Mouse (Mus musculus) midbrain, embryonic 13.5 days (tissue): ENCODE results near the gene Sp6. TPM values are rescaled to one million over a fixed set of nuclear protein-coding genes. Genes with fewer than 3 reads are reported as not detected.

ENCODE experiments used
- ATAC-seq: fragments of 200-750 bp; cut with Nextera tagmentation; 2 replicates; pipeline ENCODE4 v1.8.0; 2017; ENCODE audit warnings: mild to moderate bottlenecking, moderate TSS enrichment, moderate library complexity
- H3K27ac ChIP-seq: fragments of 300-500 bp; sonication (generic); 2 replicates; pipeline ENCODE4 v1.5.1; 2015; ENCODE audit warnings: inconsistent platforms, mild to moderate bottlenecking, moderate library complexity
- H3K27me3 ChIP-seq: fragments of 300-500 bp; sonication (generic); 2 replicates; pipeline ENCODE4 v1.6.1; 2015; ENCODE audit warnings: mild to moderate bottlenecking, inconsistent platforms
- H3K36me3 ChIP-seq: fragments of 300-500 bp; sonication (generic); 2 replicates; pipeline ENCODE4 v1.6.1; 2015; ENCODE audit warnings: mild to moderate bottlenecking, inconsistent platforms
- H3K4me1 ChIP-seq: fragments of 300-500 bp; sonication (generic); replicated peaks from 2 replicates; pipeline ENCODE4 v1.6.1; 2015; ENCODE audit warnings: inconsistent platforms
- H3K4me2 ChIP-seq: fragments of 300-500 bp; sonication (generic); replicated peaks from 2 replicates; pipeline ENCODE4 v1.6.1; 2015; ENCODE audit warnings: moderate library complexity, mild to moderate bottlenecking, inconsistent platforms
- H3K4me3 ChIP-seq: fragments of 300-500 bp; sonication (generic); replicated peaks from 2 replicates; pipeline ENCODE4 v1.5.1; 2015; ENCODE audit warnings: mild to moderate bottlenecking, inconsistent platforms
- H3K9ac ChIP-seq: fragments of 300-500 bp; sonication (generic); replicated peaks from 2 replicates; pipeline ENCODE4 v1.6.1; 2015; ENCODE audit warnings: mild to moderate bottlenecking, inconsistent platforms
- H3K9me3 ChIP-seq: fragments of 300-500 bp; sonication (generic); 2 replicates; pipeline ENCODE4 v1.6.1; 2016; ENCODE audit warnings: mild to moderate bottlenecking, inconsistent platforms
- WGBS: fragments of 180-500 bp; shearing (Covaris S2); methylation state at CpG from one replicate; pipeline ENCODE4 v1.1.7; 2015; 5-methylcytosine and 5-hydroxymethylcytosine counted together
- polyA plus RNA-seq: library from polyadenylated mRNA; unstranded; fragments of >200 nt; fragmentation: Nextera tagmentation; extraction: Ambion mirVana; gene quantifications from 2 replicates; pipeline ENCODE4 v1.2.1, GENCODE M21; 2015

The Sp6 gene
- polyA plus RNA-seq, 1 experiment from 2014 or later = 0.07 TPM

DNA sequence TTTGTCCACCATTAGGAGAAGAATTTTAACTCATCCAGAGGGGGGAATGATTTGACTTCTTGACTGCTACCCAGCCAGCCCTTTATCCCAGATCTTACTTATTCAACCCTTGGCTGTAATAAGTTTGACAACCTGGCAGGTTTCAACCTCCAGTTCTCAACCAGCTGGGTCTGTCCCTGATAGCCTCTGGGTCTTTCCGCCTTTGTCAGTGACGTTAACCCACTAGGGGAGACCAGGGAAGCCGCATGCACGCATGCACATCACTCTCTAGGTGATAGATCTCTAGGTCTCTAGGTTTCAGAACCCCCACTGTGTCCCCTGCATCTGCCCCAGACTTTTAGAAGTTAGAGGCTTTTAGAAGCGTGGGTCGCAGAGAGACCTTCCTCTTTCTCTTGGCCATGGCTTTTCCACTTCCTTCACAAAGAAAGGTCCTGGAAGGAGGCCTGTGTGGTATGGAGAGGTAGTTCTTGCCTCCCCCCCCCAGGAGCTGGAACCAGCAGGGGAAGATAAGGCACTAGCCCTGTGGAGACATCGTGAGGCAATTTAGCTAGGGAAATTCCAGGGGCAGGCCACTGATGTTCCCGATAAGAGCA lies 3.9 kb upstream of the Sp6 start:
- WGBS = 69% methylated on average over 8 of the region's 8 CpGs
- Histone ChIP-seq H3K27ac (no peak overlapping the region), H3K4me2 (no peak overlapping the region), H3K4me1 (no peaks in the 10 kb centered on the region), H3K36me3 (no peaks in the 10 kb centered on the region), H3K9ac (no peak overlapping the region), H3K9me3 (no peaks in the 10 kb centered on the region), H3K4me3 (no peak overlapping the region), H3K27me3 (peaks cover 38% of the 10 kb centered on the region)
- no peak for ATAC-seq

DNA sequence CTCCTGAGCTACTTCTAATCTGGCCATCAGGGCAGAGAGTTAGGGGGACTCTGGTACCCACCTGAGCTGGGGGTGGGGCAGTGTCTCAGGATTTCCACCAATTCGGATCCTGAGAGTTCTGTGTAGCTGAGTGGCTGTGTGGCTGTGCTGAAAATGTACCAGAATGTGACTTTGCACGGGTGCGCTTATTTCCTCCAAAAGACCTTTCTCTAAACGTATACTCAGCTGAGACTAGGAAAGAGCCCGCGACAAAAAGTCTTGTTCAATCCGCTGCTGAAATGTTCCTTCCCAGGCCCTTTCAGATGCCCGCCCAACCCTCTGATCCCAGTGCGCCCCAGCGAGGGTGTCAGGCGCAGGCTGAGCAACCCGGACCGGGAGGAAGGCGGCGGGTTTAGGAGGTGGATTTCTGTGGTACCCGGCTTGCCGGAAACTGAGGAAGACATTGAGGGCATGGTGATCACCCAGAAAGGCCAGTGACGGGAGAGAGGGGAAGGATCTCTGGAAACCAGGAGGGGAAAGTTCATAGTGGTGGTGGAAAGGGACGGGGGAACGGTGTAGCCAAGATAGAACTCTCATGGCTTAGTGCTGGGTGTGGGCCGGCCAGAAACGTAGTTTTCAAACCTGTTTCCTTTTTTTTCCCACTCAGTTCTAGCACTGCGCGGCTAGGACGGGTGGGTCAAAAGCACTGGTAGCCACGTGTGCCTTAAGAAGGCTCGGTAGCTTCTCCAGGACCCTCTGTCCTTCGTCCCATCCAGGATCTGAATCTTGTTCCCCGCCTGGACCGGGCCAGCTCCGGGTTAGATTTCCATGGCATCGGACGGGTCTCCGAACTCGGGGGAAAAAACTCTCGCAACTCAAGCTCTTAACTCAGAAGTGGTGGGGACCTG lies 4.7 kb downstream of the Sp6 start:
- H3K27ac ChIP-seq = no peak overlapping the region
- H3K4me3 ChIP-seq = peak overlapping the region; percentile 30
- H3K4me1 ChIP-seq = peaks cover 27% of the 10 kb centered on the region
- under 1% methylated on average over 36 of the region's 36 CpGs for WGBS
- no peaks in the 10 kb centered on the region for H3K9me3 ChIP-seq
- ATAC-seq = no peak
- peak overlapping the region; percentile 47 for H3K4me2 ChIP-seq
- H3K36me3 ChIP-seq = no peaks in the 10 kb centered on the region
- H3K9ac ChIP-seq = no peak overlapping the region
- H3K27me3 ChIP-seq = peaks cover 95% of the 10 kb centered on the region

DNA sequence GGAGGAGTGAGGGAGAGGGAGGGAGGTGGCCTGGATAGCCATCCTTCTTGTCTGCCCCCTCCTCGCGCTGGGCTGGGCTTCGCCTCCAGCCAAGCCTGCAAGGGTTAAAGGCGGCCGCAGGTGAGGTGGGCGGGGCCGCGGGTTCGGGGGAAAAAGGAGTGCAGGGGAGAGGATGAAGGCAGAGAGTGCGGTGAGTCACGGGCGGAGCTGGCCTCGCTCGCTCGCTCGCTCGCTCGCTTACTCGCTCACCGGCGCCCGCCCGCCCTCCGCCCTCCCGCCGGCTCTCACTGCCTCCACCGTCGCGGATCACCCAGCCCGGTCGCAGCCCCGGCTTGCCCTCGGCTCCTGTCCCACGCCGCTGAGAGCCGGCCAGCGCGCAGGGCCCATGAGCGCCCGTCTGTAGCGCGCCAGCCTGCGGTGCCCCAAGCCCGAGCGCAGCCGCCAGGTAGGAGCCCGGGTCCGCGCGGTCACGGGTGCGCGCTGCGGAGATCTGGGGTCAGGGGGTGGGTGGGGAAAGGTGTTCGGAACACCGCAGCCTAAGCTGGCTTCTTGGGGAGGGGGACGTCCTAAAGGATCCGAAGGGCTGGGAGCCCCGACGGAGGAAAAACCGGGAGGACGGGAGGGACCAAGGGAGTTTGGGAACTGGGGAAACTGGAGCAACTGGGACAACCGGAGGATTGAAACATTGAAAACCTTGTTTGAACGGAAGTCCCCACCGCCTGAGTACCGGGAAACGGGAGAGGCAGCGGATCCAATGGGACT lies 5.6 kb downstream of the Sp6 start:
- Histone ChIP-seq H3K4me2 (peak overlapping the region; percentile 47), H3K9ac (no peak overlapping the region), H3K27me3 (peaks cover 95% of the 10 kb centered on the region), H3K27ac (no peak overlapping the region), H3K4me3 (peak overlapping the region; percentile 30), H3K9me3 (no peaks in the 10 kb centered on the region), H3K36me3 (no peaks in the 10 kb centered on the region), H3K4me1 (peaks cover 27% of the 10 kb centered on the region)
- under 1% methylated on average over 56 of the region's 68 CpGs for WGBS
- no peak for ATAC-seq

DNA sequence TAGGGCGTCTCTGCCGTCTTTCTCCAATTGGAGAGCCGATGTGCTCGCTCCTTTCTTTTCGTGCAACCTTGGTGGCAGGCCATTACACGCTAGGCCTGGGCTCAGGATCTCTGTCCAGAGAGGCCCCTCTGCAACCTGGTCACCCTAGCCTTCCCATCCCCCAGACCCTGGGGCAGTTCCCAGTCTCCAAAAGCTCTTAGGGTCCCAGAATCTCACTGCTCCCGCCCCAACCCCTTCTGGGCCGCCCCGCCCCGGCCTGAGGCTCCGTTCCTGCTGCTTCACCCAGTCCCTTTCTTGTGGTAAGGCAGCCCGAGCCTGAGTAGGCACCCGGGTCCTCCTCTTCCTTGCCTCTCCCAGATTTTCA lies 6.1 kb downstream of the Sp6 start:
- Histone ChIP-seq H3K4me3 (0 out of 2 replicates have a peak overlapping the region, but pooled peaks have one; percentile 30), H3K27me3 (peaks cover 95% of the 10 kb centered on the region), H3K9ac (no peak overlapping the region), H3K9me3 (no peaks in the 10 kb centered on the region), H3K4me1 (peaks cover 27% of the 10 kb centered on the region), H3K4me2 (no peak overlapping the region), H3K27ac (no peak overlapping the region), H3K36me3 (no peaks in the 10 kb centered on the region)
- WGBS = 2% methylated on average over 13 of the region's 13 CpGs
- no peak for ATAC-seq

DNA sequence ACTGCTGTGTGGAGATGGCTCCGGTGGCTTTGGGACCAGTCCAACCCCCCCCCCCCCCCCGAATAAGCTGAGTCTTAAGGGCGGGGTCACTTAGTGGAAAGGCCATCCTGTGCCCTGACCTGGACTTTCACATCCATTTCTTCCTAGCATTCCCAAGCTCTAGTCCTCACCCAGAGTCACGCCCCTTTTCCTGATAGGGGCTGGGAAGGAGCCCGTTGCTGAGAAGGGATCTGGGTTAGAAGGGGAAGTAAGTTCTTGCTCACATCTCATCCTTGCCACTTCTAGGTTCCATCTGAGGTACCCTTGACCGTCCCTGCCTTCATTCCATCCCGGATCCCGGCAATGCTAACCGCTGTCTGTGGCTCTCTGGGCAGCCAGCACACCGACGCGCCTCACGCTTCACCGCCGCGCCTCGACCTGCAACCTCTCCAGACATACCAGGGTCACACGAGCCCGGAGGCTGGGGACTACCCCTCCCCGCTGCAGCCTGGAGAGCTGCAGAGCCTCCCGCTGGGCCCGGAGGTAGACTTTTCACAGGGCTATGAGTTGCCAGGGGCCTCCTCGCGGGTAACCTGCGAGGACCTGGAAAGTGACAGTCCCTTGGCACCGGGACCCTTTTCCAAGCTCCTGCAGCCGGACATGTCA lies 8.0 kb downstream of the Sp6 start:
- peak; percentile 2; the same call in 1 of the 2 replicates for ATAC-seq
- peaks cover 91% of the 10 kb centered on the region for H3K27me3 ChIP-seq

DNA sequence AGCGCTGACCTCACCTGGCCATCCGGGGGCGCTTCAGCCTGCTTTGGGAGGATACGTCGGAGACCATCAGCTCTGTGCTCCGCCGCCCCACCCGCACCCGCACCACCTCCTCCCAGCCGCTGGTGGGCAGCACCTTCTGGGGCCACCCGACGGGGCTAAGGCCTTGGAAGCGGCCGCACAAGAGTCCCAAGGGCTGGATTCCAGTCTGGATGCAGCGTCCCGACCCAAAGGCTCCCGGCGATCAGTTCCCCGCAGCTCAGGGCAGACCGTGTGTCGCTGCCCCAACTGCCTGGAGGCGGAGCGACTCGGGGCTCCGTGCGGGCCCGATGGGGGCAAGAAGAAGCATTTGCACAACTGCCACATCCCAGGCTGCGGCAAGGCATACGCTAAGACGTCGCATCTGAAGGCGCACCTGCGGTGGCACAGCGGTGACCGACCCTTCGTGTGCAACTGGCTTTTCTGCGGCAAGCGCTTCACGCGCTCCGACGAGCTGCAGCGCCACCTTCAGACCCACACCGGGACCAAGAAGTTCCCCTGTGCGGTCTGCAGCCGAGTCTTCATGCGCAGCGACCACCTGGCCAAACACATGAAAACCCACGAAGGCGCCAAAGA lies 8.8 kb downstream of the Sp6 start:
- Histone ChIP-seq H3K9me3 (no peaks in the 10 kb centered on the region), H3K4me1 (peaks cover 39% of the 10 kb centered on the region), H3K4me2 (peak overlapping the region; percentile 70), H3K9ac (peak overlapping the region; percentile 61), H3K27ac (no peak overlapping the region), H3K4me3 (peak overlapping the region; percentile 47), H3K27me3 (peaks cover 83% of the 10 kb centered on the region), H3K36me3 (no peaks in the 10 kb centered on the region)
- peak; percentile 59 for ATAC-seq
- 0% methylated on average over 50 of the region's 50 CpGs for WGBS

More for the DNA sequence above, 8.0 kb downstream of the Sp6 start:
- Histone ChIP-seq H3K9ac (no peak overlapping the region; the same call in 1 of the 2 replicates), H3K27ac (no peak overlapping the region), H3K36me3 (no peaks in the 10 kb centered on the region), H3K4me2 (peak overlapping the region; percentile 70), H3K4me1 (peaks cover 39% of the 10 kb centered on the region), H3K4me3 (peak overlapping the region; percentile 47), H3K9me3 (no peaks in the 10 kb centered on the region)
- WGBS = under 1% methylated on average over 27 of the region's 27 CpGs

DNA sequence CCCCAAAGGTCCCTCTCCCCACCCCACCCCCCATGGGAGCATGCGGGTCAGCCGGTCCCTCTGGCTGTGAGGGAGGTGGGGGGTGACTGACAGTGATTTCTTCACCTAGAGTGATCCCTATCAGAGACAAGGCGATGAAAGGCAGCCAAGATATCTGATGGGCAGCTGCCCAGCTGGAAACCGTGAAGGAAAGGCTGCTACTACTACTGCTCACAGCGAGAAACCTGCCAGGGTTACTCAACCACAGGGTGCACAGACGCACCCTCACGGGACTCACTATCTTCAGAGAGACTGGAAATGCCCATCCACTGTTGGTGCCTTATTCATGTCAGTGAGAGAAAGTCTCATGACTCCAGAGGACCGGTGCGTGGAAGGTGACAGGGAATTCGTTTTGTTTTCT lies 11.8 kb downstream of the Sp6 start:
- H3K4me2 ChIP-seq = no peak overlapping the region
- no peak overlapping the region for H3K27ac ChIP-seq
- no peaks in the 10 kb centered on the region for H3K9me3 ChIP-seq
- no peak for ATAC-seq
- peaks cover 55% of the 10 kb centered on the region for H3K27me3 ChIP-seq
- no peak overlapping the region for H3K4me3 ChIP-seq
- peaks cover 29% of the 10 kb centered on the region for H3K4me1 ChIP-seq
- no peak overlapping the region for H3K9ac ChIP-seq
- WGBS = 15% methylated on average over 10 of the region's 10 CpGs
- H3K36me3 ChIP-seq = no peaks in the 10 kb centered on the region

DNA sequence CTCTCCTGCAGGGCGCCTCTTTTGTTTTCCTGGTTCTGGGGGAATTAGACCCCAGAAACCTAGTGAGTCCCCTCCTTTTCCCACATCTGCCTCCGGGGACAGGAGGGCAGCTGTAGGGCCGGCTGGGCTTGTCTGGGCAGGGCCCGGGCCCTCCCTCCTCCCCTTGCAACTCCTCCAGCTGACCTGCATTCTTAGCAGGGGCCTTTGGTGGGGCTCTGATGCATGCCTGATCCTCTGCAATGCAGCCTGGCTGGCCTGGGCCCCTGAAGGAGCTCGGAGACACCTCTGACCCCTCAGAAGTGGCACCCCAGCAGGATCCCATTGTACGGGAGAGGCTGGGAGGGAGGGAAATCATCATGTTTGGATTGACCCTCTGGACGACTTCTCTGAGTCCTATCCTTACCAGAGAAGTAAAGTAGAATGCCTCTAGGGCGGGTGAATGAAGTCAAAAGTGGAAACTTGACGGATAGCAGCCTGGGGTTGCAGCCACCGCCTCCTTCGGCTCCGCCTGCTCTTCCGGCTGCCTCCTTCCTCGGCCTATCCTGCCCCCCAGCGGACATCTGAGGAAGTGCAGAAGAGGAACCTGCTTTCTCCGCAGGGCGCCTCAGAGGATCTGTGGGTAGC lies 12.6 kb downstream of the Sp6 start:
- H3K4me2 ChIP-seq = peak overlapping the region; percentile 51
- H3K9ac ChIP-seq = peak overlapping the region; percentile 44; the same call in 1 of the 2 replicates
- H3K4me1 ChIP-seq = peaks cover 38% of the 10 kb centered on the region
- no peaks in the 10 kb centered on the region for H3K36me3 ChIP-seq
- ATAC-seq = peak; percentile 25
- peak overlapping the region; percentile 23 for H3K4me3 ChIP-seq
- H3K27ac ChIP-seq = 0 out of 2 replicates have a peak overlapping the region, but pooled peaks have one; percentile 19
- no peaks in the 10 kb centered on the region for H3K9me3 ChIP-seq
- under 1% methylated on average over 17 of the region's 17 CpGs for WGBS
- H3K27me3 ChIP-seq = peaks cover 46% of the 10 kb centered on the region

DNA sequence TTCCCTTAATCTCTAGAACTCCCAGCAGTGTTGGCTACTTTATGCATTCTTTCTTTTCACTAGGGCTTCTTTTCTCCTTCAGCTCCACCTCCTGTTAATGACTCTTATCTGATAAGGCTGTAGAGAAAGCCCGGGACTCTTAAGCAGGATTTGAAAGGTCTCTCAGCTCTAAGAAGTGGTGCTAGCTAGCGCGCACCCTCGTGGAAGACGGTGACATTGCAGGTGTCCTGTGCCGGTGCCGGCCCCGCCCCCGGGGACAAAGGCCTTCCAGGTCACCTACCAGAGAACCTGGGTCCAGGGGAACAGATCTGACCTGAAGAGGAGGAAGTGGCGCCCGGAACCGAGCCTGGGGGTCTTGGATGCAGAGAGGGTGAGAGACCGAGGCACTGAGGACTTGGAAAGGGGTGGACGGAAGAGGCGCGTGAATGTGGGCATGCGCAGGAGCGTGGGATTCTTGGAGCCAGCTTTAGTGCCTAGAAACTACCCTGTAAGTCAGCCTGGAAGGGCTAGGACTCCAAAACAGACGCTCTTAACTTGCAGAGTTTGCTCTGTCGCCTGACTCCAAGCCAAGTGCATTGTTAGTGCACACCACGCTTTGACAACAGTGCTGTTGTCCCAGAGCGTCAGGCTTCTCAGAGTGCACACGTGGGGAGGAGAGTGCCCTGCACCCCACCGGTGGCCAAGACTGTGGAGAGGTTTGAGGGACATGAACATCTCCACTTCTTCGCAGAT lies 16.7 kb downstream of the Sp6 start, which contains the start of gene Scrn2:
Gene Scrn2 (plus strand): TSS at position 253 of the 732 bp plus-strand sequence.
- Histone ChIP-seq H3K4me3 (peak within 1 kb of the TSS; percentile 68), H3K27ac (peak within 1 kb of the TSS; percentile 75), H3K36me3 (0 out of 2 replicates have a peak, but pooled peaks cover 5% of the 10 kb centered on the region), H3K27me3 (peaks cover 6% of the 10 kb centered on the region), H3K4me1 (peaks cover 23% of the 10 kb centered on the region), H3K9me3 (no peaks in the 10 kb centered on the region), H3K4me2 (peak within 1 kb of the TSS; percentile 69), H3K9ac (peak within 1 kb of the TSS; percentile 80)
- 1% methylated on average over 25 of the region's 25 CpGs for WGBS
- ATAC-seq = peak; percentile 73

DNA sequence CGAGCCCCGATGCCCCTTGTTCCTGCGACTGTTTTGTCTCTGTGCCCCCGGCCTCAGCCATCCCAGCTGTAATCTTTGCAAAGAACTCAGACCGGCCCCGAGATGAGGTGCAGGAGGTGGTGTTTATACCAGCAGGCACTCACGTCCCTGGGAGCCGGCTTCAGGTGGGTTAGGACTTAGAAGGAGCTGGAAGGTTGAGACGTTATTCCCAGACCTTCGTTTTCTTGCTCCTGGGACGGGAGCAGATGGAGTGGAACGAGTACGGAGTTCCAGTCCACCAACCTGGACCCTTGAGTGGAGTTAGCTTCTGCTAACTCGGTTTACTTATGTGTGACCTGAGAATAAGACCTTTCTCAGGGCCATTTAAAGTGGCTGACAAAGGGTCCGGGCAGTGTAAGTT lies 17.2 kb downstream of the Sp6 start:
- Histone ChIP-seq H3K4me1 (peaks cover 18% of the 10 kb centered on the region), H3K36me3 (0 out of 2 replicates have a peak, but pooled peaks cover 5% of the 10 kb centered on the region), H3K4me2 (peak overlapping the region; percentile 69), H3K4me3 (peak overlapping the region; percentile 68), H3K27me3 (0 out of 2 replicates have a peak, but pooled peaks cover under 1% of the 10 kb centered on the region), H3K9me3 (no peaks in the 10 kb centered on the region), H3K27ac (no peak overlapping the region; the same call in 1 of the 2 replicates), H3K9ac (peak overlapping the region; percentile 80)
- ATAC-seq = no peak
- WGBS = 21% methylated on average over 15 of the region's 15 CpGs
